Mouse (Mus musculus) E14TG2a.4 (cell line): ENCODE measurements around the gene Gpr155.

Experiments used
- CTCF ChIP-seq: conservative IDR thresholded peaks from 2 replicates; pipeline ENCODE4 v1.5.1; 2014; ENCODE audit warnings: low read length
- NANOG ChIP-seq: IDR thresholded peaks from 2 replicates; pipeline ENCODE4 v1.6.1; 2014; ENCODE audit warnings: borderline replicate concordance, low read length, mixed read lengths

DNA sequence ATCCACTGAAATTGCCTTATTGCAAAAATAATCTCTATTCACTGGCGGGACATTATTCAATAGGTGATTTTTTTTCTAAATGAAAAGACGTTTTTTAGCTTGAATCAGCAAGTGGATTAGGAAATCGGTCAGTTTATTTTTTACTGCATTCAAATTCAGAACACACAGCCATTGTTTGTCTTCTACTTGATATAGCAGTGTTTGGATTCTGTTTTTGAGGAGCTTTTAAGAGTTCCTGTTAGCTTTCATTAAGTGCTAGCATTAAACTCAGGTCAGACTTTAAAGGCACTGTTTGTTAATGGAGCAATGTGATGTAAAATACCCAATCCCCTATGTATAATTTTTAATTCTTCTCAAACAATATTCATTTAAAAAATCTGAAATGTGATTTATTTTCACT, 87.5 kb downstream of the Gpr155 start:
- TF ChIP-seq NANOG (no peak), CTCF (no peak)
